Mouse (Mus musculus): ENCODE results near the gene Ar. TPM values are rescaled to one million over a fixed set of nuclear protein-coding genes. Genes with fewer than 3 reads are reported as not detected.
A peak's percentile ranks its signal among the peaks of the same experiment; 100 is the strongest.

The Ar gene
- polyA plus RNA-seq, 1 experiment from 2014 or later = 1.1 TPM

GRCm38 (mm10) chrX:98317483-98317882 lies 168.9 kb downstream of the Ar start:
- Histone ChIP-seq H3K27ac (replicated peaks; ENCODE audit: low read depth, low read length) (no peak overlapping the region), H3K4me2 (ENCODE audit: low read depth, low read length) (no peak overlapping the region), H3K36me3 (ENCODE audit: control insufficient read depth, insufficient read depth, low read length) (no peaks in the 10 kb centered on the region), H3K9ac (ENCODE audit: low read depth, low read length) (no peak overlapping the region), H3K9me3 (ENCODE audit: control insufficient read depth, low read length) (no peaks in the 10 kb centered on the region), H3K4me1 (ENCODE audit: control insufficient read depth, insufficient read depth, low read length) (no peaks in the 10 kb centered on the region), H3K27me3 (replicated peaks; ENCODE audit: control insufficient read depth, insufficient read depth, low read length) (peaks cover 4% of the 10 kb centered on the region; the same call in 1 of the 2 replicates), H3K4me3 (ENCODE audit: low read depth, low read length) (no peak overlapping the region)
- ATAC-seq (ENCODE audit: low read depth) (no peak), DNase-seq (ENCODE audit: low spot score) (no peak)

GRCm38 (mm10) chrX:98323105-98323504 lies 174.5 kb downstream of the Ar start:
- no peak overlapping the region for H3K4me3 ChIP-seq (ENCODE audit: low read depth, low read length)
- H3K4me2 ChIP-seq (ENCODE audit: low read depth, low read length) = no peak overlapping the region
- no peaks in the 10 kb centered on the region for H3K4me1 ChIP-seq (ENCODE audit: control insufficient read depth, insufficient read depth, low read length)
- H3K27ac ChIP-seq (replicated peaks; ENCODE audit: low read depth, low read length) = no peak overlapping the region
- H3K36me3 ChIP-seq (ENCODE audit: control insufficient read depth, insufficient read depth, low read length) = no peaks in the 10 kb centered on the region
- DNase-seq (ENCODE audit: low spot score) = no peak
- no peaks in the 10 kb centered on the region for H3K9me3 ChIP-seq (ENCODE audit: control insufficient read depth, low read length)
- no peaks in the 10 kb centered on the region for H3K27me3 ChIP-seq (replicated peaks; ENCODE audit: control insufficient read depth, insufficient read depth, low read length)
- H3K9ac ChIP-seq (ENCODE audit: low read depth, low read length) = no peak overlapping the region
- WGBS = 75% methylated on average over 2 of the region's 2 CpGs
- no peak for ATAC-seq (ENCODE audit: low read depth)

- Histone ChIP-seq H3K4me1 (ENCODE audit: control insufficient read depth, insufficient read depth, low read length) (no peaks in the 10 kb centered on the region), H3K4me2 (ENCODE audit: low read depth, low read length) (no peak overlapping the region), H3K36me3 (ENCODE audit: control insufficient read depth, insufficient read depth, low read length) (no peaks in the 10 kb centered on the region), H3K27ac (replicated peaks; ENCODE audit: low read depth, low read length) (no peak overlapping the region), H3K9ac (ENCODE audit: low read depth, low read length) (no peak overlapping the region), H3K4me3 (ENCODE audit: low read depth, low read length) (no peak overlapping the region), H3K9me3 (ENCODE audit: control insufficient read depth, low read length) (no peaks in the 10 kb centered on the region), H3K27me3 (replicated peaks; ENCODE audit: control insufficient read depth, insufficient read depth, low read length) (no peaks in the 10 kb centered on the region)
- DNase-seq (ENCODE audit: low spot score) (no peak), ATAC-seq (ENCODE audit: low read depth) (no peak)
- WGBS = 59% methylated on average over 1 of the region's 1 CpGs
Measured at GRCm38 (mm10) chrX:98347481-98347880, 198.9 kb downstream of the Ar start.

GRCm38 (mm10) chrX:98348036-98348435 lies 199.5 kb downstream of the Ar start:
- peak; percentile 25 for DNase-seq (ENCODE audit: low spot score)
- no peak overlapping the region for H3K9ac ChIP-seq (ENCODE audit: low read depth, low read length)
- H3K4me1 ChIP-seq (ENCODE audit: control insufficient read depth, insufficient read depth, low read length) = no peaks in the 10 kb centered on the region
- no peaks in the 10 kb centered on the region for H3K36me3 ChIP-seq (ENCODE audit: control insufficient read depth, insufficient read depth, low read length)
- H3K4me2 ChIP-seq (ENCODE audit: low read depth, low read length) = no peak overlapping the region
- no peaks in the 10 kb centered on the region for H3K9me3 ChIP-seq (ENCODE audit: control insufficient read depth, low read length)
- H3K4me3 ChIP-seq (ENCODE audit: low read depth, low read length) = no peak overlapping the region
- 19% methylated on average over 4 of the region's 4 CpGs for WGBS
- ATAC-seq (ENCODE audit: low read depth) = no peak
- no peaks in the 10 kb centered on the region for H3K27me3 ChIP-seq (replicated peaks; ENCODE audit: control insufficient read depth, insufficient read depth, low read length)
- no peak overlapping the region for H3K27ac ChIP-seq (replicated peaks; ENCODE audit: low read depth, low read length)

Measured in embryonic facial prominence, embryonic 14.5 days (tissue).